Mouse (Mus musculus): ENCODE measurements at regions not wholly inside any gene's neighbourhood (a gene's known extent, or its start where the extent isn't known, plus 50 kb on each side); places are given as distances from the start of the nearest gene placed in this dataset.
A peak's percentile ranks its signal among the peaks of the same experiment; 100 is the strongest.
"Not testable (repeated sequence)": the region's sequence is repeated elsewhere in the genome, so short reads cannot be mapped to it uniquely, and the experiment has no call there.

GRCm38 (mm10) chr16:69937514-69938194 lies 74.1 kb upstream of the Speer2 start:
- no peak for DNase-seq (ENCODE audit: low spot score)

GRCm38 (mm10) chr16:69943635-69944034 lies 80.1 kb upstream of the Speer2 start:
- no peak for DNase-seq (ENCODE audit: low spot score)

GRCm38 (mm10) chr16:69948783-69949182 lies 85.2 kb upstream of the Speer2 start:
- DNase-seq (ENCODE audit: low spot score), result no peak

DNA sequence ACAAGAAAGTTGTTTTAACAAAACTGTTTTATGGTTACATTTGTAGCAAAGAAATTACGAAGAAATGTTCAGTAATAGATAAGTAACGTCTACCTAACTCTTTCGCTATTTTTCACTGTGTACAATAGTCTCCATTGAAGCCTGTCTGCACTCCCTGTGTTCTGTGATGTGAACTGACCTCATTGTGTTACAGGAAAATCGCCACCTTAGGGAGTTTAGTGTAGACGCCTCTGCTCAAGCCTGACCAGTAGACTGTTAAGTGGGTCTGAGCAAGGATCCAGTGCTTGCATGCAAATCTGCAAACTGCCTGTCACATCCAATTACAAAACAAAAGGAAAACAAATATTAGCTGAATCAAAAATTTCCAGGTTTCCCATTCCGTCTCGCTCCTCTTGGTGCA lies 85.8 kb upstream of the Speer2 start:
- no peak for DNase-seq (ENCODE audit: low spot score)

- no peak for DNase-seq (ENCODE audit: low spot score)
Measured at GRCm38 (mm10) chr16:69951581-69951980, 88.0 kb upstream of the Speer2 start.

GRCm38 (mm10) chr16:69966561-69966960 lies 103.0 kb upstream of the Speer2 start:
- not testable (repeated sequence) for DNase-seq (ENCODE audit: low spot score)

- DNase-seq (ENCODE audit: low spot score), result no peak
Measured at GRCm38 (mm10) chr16:69979813-69980527, 116.4 kb upstream of the Speer2 start.

- no peak for DNase-seq (ENCODE audit: low spot score)
Measured at GRCm38 (mm10) chr16:69984320-69984719, 120.8 kb upstream of the Speer2 start.

- no peak for DNase-seq (ENCODE audit: low spot score)
Measured at GRCm38 (mm10) chr16:69991907-69992470, 128.4 kb upstream of the Speer2 start.

- no peak for DNase-seq (ENCODE audit: low spot score)
Measured at GRCm38 (mm10) chr16:69992715-69993114, 129.2 kb upstream of the Speer2 start.

DNA sequence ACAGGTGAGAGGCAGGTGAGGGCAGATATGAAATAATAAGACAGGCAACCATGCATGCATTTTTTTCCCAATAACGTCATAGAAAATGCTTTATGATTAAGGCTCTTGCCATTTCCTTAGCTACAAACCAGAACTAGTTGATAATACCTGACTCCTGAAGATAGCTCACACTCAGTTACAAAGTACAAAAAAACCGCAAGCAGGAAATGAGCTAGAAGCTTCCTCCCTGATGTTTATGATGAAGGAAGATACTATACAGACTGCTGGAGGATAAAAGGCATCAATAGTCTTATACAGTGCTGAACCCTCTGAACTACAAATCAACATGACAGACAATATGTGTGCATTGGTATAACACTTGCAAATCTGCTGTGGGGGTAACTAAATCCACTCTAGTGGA lies 143.3 kb upstream of the Speer2 start:
- peak; percentile 5 for DNase-seq (ENCODE audit: low spot score)

DNA sequence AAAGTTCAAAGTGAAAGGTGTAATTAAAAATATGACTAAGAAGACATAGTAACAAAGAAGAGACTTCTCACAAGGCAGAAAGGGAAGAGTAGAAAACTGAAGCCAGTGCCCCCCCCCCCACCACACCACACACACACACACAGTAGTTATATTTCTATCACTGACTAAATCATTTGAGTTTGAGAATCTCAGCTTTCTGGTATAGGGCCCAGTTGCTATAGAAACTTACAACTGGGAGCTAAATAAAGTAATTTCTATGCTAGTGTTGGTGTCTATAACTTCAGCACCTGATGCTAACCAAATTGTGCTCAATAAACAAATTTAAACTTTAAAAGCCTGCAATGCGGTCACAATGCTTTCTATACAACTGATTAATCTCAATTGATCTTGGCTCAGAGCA lies 153.4 kb upstream of the Speer2 start:
- DNase-seq (ENCODE audit: low spot score), result no peak

- DNase-seq (ENCODE audit: low spot score), result no peak
Measured at GRCm38 (mm10) chr16:70019564-70019963, 156.0 kb upstream of the Speer2 start.

GRCm38 (mm10) chr16:70021436-70021835 lies 157.9 kb upstream of the Speer2 start:
- DNase-seq (ENCODE audit: low spot score), result no peak

- DNase-seq (ENCODE audit: low spot score), result no peak
Measured at GRCm38 (mm10) chr16:70028649-70029048, 165.1 kb upstream of the Speer2 start.

DNA sequence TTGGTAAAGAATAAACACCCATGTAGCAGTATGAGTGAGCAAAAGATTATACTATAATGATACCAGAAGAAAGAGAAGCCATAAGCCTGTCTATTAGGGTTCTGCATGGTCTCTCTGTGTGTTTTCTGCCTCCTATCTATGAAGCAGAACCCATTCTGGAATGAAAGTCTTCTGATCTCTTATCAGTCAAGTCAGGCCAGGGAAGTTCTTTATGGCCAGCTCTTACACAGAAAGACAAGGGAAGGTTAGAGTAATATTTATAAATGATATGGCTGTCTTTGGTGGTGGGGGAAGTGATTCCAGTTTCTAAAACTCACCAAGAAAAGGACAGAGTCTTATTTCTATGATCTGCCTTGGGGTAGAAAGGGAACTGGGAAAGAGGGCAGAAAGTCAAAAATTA lies 182.0 kb upstream of the Speer2 start:
- DNase-seq (ENCODE audit: low spot score), result no peak

- DNase-seq (ENCODE audit: low spot score), result no peak
Measured at GRCm38 (mm10) chr16:70046009-70046408, 182.5 kb upstream of the Speer2 start.

DNA sequence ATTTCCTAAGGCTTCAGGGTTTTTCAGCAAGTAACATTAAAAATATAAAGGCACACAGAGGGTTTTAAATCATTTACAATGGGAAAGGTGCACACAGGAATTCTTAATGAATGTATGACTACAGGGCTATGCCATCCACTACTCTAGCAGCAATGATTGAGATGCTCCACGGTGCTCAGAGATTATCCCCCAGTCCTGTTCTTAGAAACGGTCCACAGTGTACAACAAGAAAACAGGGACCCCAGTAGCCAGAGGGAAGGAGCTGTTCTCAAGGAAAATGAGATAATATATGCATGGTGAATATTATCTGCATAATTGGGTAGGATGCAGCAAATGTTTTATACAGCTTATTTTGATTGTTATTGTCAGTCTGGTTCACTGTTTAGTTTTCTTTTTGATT lies 186.3 kb upstream of the Speer2 start:
- DNase-seq (ENCODE audit: low spot score), result no peak

DNA sequence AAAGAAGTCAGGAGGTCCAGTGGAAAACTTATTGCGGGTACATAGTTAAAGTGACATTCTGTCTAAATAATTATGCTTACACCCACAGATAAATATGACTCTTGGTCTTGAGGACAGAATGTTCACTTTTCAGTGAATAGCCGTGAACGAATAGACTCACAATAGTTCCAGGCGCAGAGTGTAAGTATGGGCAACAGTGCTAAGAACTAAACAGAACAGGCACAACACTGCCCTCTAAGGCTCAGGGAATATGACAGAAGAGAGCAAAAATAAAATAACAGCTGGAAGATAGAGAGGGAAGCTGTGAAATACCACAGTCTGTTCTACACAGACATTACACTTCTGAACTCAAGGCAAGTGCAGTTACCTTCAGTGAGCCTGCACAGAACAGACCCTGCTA lies 207.9 kb upstream of the Speer2 start:
- no peak for DNase-seq (ENCODE audit: low spot score)

DNA sequence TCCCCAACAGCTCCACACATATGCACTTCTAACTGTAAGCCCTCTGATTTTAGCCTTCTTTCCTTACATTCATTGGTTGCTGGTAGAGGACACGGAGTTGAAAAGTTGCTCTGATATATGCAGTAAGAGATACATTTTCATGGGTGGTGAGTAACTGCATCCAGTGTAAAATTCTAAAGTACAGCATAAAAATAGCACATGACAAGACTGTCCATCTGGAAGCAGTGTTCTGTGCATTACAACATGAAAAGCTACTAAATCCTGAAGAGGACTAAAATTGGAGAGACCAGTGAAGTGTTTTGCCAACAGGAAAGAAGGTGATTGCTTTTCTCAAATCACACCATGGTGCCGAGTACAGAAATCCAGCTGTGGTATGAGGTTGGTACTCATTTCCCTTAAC lies 210.2 kb upstream of the Speer2 start:
- no peak for DNase-seq (ENCODE audit: low spot score)

DNA sequence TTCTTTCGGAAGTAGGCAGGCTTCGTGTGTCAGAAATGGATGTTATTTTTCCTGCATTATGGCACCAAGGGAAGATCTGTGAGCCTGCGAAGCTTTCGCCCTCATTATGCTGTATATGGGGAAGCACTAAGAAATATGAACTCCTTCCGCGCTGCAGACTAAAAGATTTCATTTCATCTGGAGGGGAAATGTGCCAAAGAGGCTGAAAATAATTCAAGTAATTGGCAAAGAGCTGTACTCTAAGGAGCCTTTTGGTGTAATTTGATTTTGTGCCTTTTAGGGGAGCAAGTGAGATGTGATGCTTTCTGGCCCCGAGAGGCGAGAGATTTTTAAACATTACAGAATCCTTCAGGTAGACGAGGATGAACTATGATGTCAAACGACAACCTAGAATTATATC lies 216.0 kb upstream of the Speer2 start:
- DNase-seq (ENCODE audit: low spot score), result no peak

DNA sequence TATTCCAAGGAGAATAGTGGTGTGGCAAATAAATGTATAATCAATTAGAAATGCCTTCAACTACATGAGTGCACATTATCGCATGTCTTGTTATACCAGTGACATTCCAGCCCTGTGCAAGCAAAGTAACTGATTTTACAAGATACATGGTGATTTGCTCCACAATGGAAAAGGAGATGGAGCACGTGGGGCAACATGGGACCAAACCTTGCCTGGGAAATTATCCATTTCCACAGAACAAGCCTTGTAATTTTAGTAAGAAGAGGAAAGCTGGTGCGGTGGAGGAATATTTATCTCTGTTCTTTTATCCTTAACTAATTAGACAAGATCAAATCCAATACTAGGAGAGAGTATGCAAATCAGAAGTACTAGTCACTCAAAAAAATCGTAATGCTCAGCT lies 222.5 kb upstream of the Gbe1 start:
- DNase-seq (ENCODE audit: low spot score), result no peak

GRCm38 (mm10) chr16:70091963-70092362 lies 221.8 kb upstream of the Gbe1 start:
- no peak for DNase-seq (ENCODE audit: low spot score)

- no peak for DNase-seq (ENCODE audit: low spot score)
Measured at GRCm38 (mm10) chr16:70093224-70093623, 220.5 kb upstream of the Gbe1 start.
